Mouse (Mus musculus): ENCODE data around the gene 1700013H16Rik.

Gene 1700013H16Rik

DNA sequence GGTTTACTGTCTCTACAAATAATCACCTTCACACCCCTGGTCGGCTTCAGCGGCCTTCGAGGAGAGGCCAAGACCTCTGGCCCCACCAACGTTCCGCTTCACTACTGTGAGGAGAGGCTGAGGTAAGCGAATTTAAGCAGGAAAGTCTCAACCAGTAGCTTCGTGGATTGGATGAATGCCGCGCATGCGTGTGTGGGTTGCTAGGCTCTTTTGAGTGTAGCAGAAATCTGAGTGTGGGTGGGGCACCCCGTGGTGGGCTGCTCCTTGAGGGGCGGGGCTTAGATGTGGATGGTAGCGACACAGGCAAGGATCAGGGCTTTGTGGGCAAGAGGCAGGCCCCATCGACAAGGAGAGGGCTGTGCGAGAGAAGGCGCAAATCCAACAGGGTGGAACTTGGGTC, at the start of gene 1700013H16Rik:
Gene 1700013H16Rik, minus strand, starts transcription at position 96 of the 400 bp plus-strand sequence.
- DNase-seq (ENCODE audit: low read depth, low spot score), result no peak

DNA sequence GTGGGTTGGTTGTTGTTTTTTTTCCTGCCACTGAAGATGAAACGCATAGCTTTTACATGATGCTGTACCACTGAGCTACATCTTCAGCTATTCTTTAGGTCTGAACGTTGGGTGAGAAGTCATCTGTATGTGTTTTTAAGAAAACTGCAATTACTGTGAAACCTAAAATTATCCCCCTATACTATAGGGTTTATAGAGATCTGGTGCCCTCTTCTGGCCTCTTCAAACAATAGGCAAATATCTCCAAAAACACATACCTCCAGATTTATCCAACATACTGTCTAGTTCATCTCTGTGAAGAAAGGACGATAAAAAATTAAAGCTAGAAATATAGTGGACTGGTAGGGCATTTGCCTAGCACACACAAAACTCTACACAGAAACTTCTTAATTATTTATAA, 41.4 kb upstream of the 1700013H16Rik start:
- peak; percentile 1 for DNase-seq (ENCODE audit: low read depth, low spot score)

DNA sequence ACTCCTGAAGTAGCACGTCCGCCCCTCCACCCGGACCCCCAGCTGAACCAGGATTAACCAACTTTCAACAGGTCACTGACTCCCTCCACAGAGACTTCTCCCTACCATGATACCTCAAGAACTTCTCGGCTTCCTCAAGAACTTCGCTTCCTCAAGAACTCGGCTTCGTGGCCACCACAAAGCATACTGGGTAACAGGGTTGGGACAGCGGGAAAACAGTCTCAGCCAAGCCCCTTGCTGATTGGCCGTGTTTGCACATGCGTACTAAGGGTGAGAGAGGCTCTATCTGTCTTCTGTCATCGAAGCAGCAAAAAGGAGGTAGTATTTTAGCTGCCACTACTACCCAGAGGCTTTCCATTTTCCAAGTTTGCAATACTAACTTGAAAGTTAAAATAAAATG, 39.9 kb upstream of the 1700013H16Rik start, which contains the start of gene Xlr:
Gene Xlr, minus strand, starts transcription at position 188 of the 400 bp plus-strand sequence.
- peak; percentile 1 for DNase-seq (ENCODE audit: low read depth, low spot score)

DNA sequence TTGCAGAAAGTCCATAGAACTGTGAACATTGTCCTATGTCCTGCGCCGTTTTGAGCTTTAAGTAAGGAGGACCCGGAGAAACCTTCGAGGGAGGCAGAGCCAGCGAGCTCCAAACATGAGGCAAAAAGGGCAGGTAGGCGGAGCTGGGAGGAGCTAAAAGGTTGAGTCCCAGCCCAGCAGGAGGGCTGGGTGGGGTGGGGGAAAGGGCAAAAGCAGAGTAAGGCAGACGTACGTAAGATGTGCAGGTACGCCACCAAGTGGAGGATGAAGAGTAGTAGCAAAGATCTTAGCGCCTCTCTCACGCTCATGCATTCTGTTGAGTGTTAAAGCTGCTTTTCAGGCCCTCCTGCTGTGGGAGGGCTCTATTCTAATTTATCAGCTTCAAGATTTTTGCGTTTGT, 18.6 kb upstream of the 1700013H16Rik start, which contains the start of gene Zfp36l3:
Gene Zfp36l3, minus strand, starts transcription at position 119 of the 400 bp plus-strand sequence.
- no peak for DNase-seq (ENCODE audit: low read depth, low spot score)

DNA sequence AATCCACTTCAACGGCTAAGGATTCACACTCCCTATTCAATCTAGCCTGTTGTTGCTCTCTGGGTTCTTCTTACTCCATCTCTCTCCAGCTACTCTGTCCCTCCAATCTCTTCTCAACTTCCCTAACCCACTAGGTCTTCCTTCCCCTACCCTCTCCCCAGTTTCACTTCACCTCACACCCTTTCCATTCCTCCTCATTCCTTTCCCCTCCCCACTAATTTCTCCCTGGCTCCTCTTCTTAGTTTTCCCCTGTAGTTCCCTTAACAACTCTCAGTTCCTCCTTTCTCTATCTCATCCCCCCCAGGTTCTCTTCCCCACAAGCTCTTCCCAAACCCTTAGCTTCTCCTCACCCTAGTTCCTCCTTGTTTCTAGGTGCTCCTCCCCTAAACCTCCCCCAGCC, 4.8 kb downstream of the 1700013H16Rik start:
- no peak for DNase-seq (ENCODE audit: low read depth, low spot score)

DNA sequence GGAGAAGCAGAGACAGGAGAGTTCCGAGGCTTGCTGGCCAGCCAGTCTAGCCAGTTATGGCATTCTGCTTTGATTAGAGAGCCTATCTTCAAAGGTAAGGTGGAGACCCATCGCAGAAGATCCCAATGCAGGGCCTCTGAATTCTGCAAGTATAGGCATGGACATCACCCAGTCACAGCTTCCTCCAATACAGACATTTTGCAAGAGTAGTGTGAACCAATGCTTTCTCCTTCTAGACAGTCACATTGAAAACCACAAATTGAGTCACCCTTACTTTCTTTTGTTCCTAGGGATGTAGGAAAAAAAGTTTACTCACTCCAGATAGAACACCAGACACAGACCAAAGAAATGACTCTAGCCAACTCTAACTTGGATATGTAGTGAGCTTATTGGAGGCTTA, 28.7 kb downstream of the 1700013H16Rik start:
- no peak for DNase-seq (ENCODE audit: low read depth, low spot score)

DNA sequence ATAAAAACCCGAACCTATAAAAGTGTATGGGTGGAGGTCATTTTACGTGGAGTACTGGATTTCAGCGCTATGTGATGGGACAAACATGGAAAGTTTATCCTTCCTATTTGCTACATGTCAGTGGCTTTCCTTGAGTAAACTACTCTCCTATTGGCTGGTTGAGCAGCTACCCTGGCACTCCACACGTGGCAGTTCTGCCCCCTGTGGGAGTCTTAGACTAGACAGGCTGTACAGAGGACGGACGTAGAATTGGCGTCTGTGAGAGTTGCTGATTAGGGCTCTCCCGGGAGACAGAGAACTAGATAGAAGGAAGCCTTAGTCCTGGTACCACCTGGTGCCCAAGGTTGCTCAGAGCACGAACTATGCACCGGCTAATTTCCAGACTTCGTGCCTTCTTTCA, 33.0 kb downstream of the 1700013H16Rik start, which contains the start of gene 4930502E18Rik:
Gene 4930502E18Rik, plus strand, starts transcription at position 231 of the 400 bp plus-strand sequence.
- DNase-seq (ENCODE audit: low read depth, low spot score), result no peak

DNA sequence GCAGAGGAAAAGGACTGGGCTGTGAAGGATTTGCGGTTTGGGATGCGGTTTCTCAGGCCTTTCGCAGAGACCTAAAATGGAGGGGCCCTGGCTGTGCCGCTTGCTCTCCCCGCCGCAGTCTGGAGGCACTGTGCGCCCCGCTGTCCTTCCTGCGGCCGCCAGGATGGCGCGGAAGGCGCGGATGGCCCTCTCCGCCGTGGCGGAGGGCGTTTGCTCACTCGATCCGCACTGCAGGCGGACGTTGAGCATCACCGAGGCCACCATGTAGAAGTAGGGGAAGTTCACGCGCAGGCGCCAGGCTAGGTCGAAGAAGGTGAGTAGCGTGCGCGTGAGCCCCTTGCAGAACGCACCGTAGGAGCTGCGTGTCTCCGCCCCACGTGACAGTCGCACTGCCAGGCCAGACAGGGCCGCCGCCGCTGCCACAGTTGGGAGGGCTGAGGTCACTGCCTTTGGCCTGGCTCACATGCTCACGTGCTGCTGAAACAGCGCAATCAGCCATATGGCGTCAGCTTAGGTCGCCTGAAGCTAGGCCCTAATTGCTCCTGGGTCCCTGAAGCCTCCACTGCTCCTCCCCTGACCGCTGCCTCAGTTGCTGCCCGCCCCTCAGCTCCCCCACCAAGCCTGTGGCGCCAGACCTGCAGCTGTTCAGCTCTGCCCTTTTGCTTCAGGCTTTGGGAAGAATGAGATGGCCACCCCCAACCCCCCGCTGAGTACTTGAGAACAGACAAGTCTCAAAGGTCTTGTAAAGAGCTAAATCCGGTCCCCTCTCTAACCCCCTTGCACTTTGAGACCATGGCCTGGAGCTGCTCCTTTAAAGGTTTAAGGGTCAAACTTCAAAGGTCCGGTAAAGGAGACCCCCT, 41.1 kb downstream of the 1700013H16Rik start:
- peak; percentile 0 for DNase-seq (ENCODE audit: low read depth, low spot score)

DNA sequence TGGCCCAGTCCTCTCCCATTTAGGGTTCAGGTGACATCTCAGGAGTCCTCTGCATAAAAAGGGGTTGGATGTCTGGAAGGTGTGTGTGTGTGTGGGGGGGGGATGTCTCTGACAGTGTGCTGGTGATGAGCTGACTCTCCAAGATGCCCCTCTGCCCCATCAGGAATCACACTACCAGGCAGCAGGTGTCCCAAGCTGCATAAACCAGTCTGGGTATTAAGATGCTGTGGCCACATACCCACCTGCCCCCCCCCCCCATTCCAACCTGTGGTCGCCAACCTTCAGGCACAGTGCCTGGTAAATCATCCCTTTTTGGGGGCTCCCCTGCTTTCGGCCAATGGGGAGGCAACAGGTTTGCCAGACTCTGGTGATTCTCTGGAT, 41.7 kb downstream of the 1700013H16Rik start:
- DNase-seq (ENCODE audit: low read depth, low spot score), result no peak

DNA sequence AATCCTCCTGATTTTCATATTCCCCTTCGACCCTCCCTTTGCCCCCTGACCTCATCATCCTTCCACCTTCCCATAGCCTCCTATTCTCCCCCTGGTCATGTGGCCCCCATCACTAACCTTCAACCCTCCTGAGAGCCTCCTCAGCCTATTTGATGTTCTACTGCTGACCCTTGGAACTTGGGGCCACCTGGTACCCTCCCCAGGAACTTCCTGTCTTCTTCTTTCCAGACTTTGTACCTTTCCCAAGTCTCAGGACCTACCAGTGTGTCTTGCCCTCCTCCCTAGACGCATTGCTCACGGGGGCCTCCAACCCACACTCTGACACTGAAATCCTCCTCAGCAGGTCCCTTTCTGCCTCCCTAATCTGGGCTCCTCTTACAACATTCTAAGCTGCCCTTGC, 55.0 kb downstream of the 1700013H16Rik start:
- no peak for DNase-seq (ENCODE audit: low read depth, low spot score)

DNA sequence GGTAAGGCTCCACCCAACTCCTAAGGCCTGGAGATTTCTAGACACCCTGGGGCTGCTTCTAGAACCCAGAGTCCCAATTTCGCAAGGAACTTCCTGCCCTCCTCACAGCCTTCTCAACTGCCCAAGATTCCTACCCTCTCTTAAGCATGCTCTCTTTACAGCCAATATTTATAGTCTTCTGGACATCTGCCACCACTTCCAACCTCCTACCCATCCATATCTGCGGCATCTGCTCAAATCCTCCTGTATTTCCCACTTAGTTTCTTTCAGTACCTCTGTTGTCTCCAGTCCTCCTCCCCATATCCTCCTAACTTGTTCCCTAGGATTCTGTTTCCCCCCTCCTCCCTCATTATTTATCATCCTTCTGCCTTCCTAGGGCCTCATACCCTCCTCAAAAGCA, 58.4 kb downstream of the 1700013H16Rik start:
- no peak for DNase-seq (ENCODE audit: low read depth, low spot score)

DNA sequence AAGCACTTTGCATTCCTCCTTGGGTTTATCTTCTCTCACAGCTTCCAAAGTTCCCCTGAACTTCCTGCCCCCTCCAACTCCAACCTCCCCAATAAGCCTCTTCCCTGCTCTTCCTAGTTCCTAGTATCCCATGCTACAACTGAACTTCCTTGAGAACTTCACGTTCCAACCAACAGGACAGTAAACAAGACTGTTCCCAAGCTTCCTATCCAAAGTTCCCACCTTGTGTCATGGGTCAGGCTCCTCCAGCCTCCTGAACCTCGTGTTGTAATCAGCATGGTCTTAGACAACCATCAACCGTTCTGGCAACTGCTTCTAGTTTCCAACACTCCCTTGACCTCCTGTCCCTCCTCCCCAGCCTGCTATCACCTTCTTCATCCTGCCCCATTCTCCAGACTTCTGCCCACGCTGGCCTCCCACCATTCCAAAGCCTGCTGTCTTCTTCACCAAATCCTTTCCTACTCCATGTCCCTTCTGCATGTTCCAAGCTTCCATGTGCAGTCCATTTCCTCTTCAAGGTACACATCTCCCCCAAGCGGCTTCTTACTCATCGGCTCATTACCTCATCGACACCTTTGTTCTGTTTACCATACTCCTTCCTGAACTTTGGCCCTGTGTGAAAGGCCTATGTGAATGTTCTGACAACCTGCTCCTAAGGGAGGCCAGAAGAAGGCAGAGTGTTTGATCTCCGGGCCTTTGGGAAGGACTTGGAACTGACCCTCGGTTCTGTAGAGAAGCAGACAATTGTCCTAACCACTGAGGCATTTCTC, 63.4 kb downstream of the 1700013H16Rik start:
- no peak for DNase-seq (ENCODE audit: low read depth, low spot score)

DNA sequence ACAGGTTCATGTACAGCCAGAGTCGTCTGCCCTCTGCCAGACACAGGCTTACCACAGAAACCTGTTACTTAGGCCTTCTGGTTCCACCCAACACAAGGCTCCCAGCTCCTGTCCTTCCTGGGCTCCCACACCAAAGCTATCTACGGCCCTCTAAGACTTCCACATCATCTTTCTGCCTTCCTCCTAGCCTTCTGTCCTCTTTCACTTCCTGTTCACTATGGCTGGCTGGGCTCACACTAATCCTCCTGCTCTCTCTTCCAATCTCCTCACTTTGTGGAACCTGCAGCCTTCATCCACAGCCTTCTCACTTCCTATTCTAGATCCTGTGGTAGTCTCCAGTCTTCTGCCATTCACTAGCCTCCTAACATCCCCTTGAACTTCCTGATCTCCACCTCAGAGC, 64.5 kb downstream of the 1700013H16Rik start:
- no peak for DNase-seq (ENCODE audit: low read depth, low spot score)

All from CD4-positive, CD25-positive, alpha-beta regulatory T cell, adult 2 months (primary cell).